Mouse (Mus musculus) neural tube, embryonic 14.5 days (tissue): ENCODE measurements around the gene CN725425. TPM values are rescaled to one million over a fixed set of nuclear protein-coding genes. Genes with fewer than 3 reads are reported as not detected.

Experiments
- ATAC-seq: fragments of 200-750 bp; cut with Nextera tagmentation; 2 replicates; pipeline ENCODE4 v1.8.0; 2017; ENCODE audit warnings: low read depth, mild to moderate bottlenecking, moderate TSS enrichment, moderate library complexity
- H3K27ac ChIP-seq: fragments of 300-500 bp; sonication (generic); 2 replicates; pipeline ENCODE4 v1.5.1; 2014; ENCODE audit warnings: low read depth, mild to moderate bottlenecking, control low read depth, low read length, moderate library complexity, mixed read lengths
- H3K27me3 ChIP-seq: fragments of 300-500 bp; sonication (generic); 2 replicates; pipeline ENCODE4 v1.6.1; 2014; ENCODE audit warnings: low read length; ENCODE audit not compliant: control insufficient read depth, insufficient read depth
- H3K36me3 ChIP-seq: fragments of 300-500 bp; sonication (generic); 2 replicates; pipeline ENCODE4 v1.6.1; 2014; ENCODE audit warnings: low read length, mixed read lengths; ENCODE audit not compliant: control insufficient read depth, insufficient read depth
- H3K4me1 ChIP-seq: fragments of 300-500 bp; sonication (generic); 2 replicates; pipeline ENCODE4 v1.6.1; 2014; ENCODE audit warnings: low read length; ENCODE audit not compliant: control insufficient read depth, insufficient read depth
- H3K4me2 ChIP-seq: fragments of 300-500 bp; sonication (generic); 2 replicates; pipeline ENCODE4 v1.6.1; 2014; ENCODE audit warnings: mild to moderate bottlenecking, low read depth, low read length, control low read depth
- H3K4me3 ChIP-seq: fragments of 300-500 bp; sonication (generic); 2 replicates; pipeline ENCODE4 v1.5.1; 2014; ENCODE audit warnings: low read depth, low read length, control low read depth, mixed read lengths
- H3K9ac ChIP-seq: fragments of 300-500 bp; sonication (generic); replicated peaks from 2 replicates; pipeline ENCODE4 v1.6.1; 2014; ENCODE audit warnings: low read depth, mild to moderate bottlenecking, control low read depth, low read length, mixed read lengths
- H3K9me3 ChIP-seq: fragments of 300-500 bp; sonication (generic); 2 replicates; pipeline ENCODE4 v1.6.1; 2016; ENCODE audit warnings: low read length; ENCODE audit not compliant: control insufficient read depth
- WGBS: fragments of 180-500 bp; shearing (Covaris S2); extraction: QIAGEN DNeasy Blood & Tissue Kit; methylation state at CpG from one replicate; pipeline ENCODE4 v1.1.7; 2014; 5-methylcytosine and 5-hydroxymethylcytosine counted together
- polyA plus RNA-seq: library from polyadenylated mRNA; unstranded; fragments of >200 nt; fragmentation: Nextera tagmentation; extraction: Ambion mirVana; gene quantifications from 2 replicates; pipeline ENCODE4 v1.2.1, GENCODE M21; 2014

Gene CN725425
- polyA plus RNA-seq, 1 experiment from 2014 or later, result not detected

DNA sequence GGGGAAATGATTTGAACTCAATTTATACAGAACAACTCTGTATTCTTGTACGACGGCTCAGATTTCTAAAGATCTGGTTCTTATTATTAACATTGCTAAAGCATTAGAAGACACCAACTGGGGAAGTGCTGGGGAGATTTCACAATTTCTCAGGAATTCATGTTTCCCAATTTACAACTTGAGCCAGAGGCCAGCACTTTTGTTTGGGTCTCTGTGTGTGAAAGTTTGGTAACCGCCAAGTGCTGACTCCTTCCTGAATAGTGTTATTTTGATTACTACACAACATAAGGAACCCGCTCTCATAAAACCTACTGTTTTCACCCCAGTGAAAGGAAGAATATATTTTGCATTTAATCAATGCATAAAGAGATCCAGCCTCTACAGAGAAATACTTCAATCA, 27.1 kb upstream of the CN725425 start:
- Histone ChIP-seq H3K27me3 (no peaks in the 10 kb centered on the region), H3K27ac (no peak overlapping the region), H3K9me3 (no peaks in the 10 kb centered on the region), H3K4me3 (no peak overlapping the region), H3K9ac (no peak overlapping the region), H3K4me1 (no peaks in the 10 kb centered on the region), H3K4me2 (no peak overlapping the region), H3K36me3 (no peaks in the 10 kb centered on the region)
- WGBS, result 77% methylated on average over 4 of the region's 4 CpGs
- ATAC-seq, result no peak

GRCm38 (mm10) chr15:91178656-91179314, 20.5 kb upstream of the CN725425 start:
- WGBS, result 84% methylated on average over 9 of the region's 9 CpGs

DNA sequence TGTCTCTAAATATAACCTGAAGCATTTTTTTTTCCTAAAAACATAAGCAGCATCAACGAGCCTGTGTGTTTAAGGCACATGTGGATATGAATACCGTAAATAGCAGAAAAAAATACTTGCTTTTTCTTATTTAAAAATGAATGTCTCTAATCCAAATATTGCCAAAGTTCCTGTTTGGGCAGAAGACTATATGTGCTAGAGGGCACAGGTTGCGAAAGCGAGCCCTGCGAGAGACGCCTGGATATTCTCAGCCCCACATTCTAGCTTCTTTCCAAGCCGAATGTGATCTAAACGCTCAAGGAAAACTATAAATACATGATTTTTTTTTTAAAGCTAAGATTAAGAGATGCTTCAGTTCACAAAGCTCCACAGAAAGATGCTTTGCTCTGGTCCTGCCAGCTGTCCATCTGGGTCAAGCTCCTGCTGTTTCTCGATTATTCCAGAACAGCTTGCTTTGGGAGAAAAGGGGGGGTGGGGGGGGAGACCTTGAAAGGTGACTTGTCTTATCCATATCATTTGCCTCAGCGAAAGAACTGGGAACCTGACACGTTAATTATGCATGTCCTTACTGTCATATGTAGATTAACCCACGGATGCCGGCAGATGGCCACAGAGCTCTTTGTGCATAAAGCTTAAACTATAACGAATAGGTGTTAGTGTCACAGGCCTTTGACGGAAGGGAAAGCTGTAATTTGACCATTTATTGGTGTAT, 19.2 kb upstream of the CN725425 start:
- H3K4me3 ChIP-seq, result no peak overlapping the region
- H3K9ac ChIP-seq, result no peak overlapping the region
- no peak overlapping the region for H3K4me2 ChIP-seq
- no peaks in the 10 kb centered on the region for H3K36me3 ChIP-seq
- no peaks in the 10 kb centered on the region for H3K4me1 ChIP-seq
- no peak overlapping the region for H3K27ac ChIP-seq
- no peaks in the 10 kb centered on the region for H3K9me3 ChIP-seq
- no peak for ATAC-seq
- no peaks in the 10 kb centered on the region for H3K27me3 ChIP-seq
- WGBS, result 61% methylated on average over 15 of the region's 15 CpGs

More at GRCm38 (mm10) chr15:91178656-91179314, 20.5 kb upstream of the CN725425 start:
- ATAC-seq, result no peak
- Histone ChIP-seq H3K36me3 (no peaks in the 10 kb centered on the region), H3K9ac (no peak overlapping the region), H3K27ac (no peak overlapping the region), H3K4me1 (no peaks in the 10 kb centered on the region), H3K27me3 (no peaks in the 10 kb centered on the region), H3K4me3 (no peak overlapping the region), H3K4me2 (no peak overlapping the region), H3K9me3 (no peaks in the 10 kb centered on the region)

DNA sequence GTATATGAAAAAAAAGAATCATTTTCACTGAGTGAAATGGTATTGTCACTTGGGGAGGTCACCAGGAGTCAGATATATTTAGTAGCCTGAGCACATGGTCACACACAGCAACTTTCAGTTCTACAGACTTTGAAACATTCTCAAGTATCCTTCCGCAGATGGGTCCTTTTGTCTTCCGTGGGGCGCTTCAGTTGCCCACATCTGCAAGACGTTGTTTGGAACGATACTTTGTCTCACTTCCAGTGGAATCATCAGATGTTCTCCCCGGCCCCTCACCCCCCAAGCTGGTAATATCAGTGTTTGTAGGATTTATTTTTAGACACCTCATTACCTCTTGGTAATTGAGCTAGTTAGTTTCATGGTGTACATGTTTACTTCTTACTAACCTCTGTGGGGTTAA, 12.9 kb upstream of the CN725425 start:
- Histone ChIP-seq H3K27ac (no peak overlapping the region), H3K36me3 (no peaks in the 10 kb centered on the region), H3K9ac (no peak overlapping the region), H3K9me3 (no peaks in the 10 kb centered on the region), H3K4me2 (no peak overlapping the region), H3K4me1 (peaks cover 15% of the 10 kb centered on the region), H3K4me3 (no peak overlapping the region), H3K27me3 (no peaks in the 10 kb centered on the region)
- WGBS, result 76% methylated on average over 6 of the region's 6 CpGs
- ATAC-seq, result no peak

GRCm38 (mm10) chr15:91190026-91190425, 9.3 kb upstream of the CN725425 start:
- H3K9ac ChIP-seq, result peak overlapping the region; percentile 43; the same call in 1 of the 2 replicates
- H3K27me3 ChIP-seq, result 0 out of 2 replicates have a peak, but pooled peaks cover 2% of the 10 kb centered on the region
- H3K27ac ChIP-seq, result no peak overlapping the region
- peak overlapping the region; percentile 46 for H3K4me3 ChIP-seq
- H3K9me3 ChIP-seq, result no peaks in the 10 kb centered on the region
- 13% methylated on average over 4 of the region's 4 CpGs for WGBS
- no peak for ATAC-seq
- peak overlapping the region; percentile 84 for H3K4me2 ChIP-seq
- no peaks in the 10 kb centered on the region for H3K36me3 ChIP-seq
- H3K4me1 ChIP-seq, result peaks cover 15% of the 10 kb centered on the region

DNA sequence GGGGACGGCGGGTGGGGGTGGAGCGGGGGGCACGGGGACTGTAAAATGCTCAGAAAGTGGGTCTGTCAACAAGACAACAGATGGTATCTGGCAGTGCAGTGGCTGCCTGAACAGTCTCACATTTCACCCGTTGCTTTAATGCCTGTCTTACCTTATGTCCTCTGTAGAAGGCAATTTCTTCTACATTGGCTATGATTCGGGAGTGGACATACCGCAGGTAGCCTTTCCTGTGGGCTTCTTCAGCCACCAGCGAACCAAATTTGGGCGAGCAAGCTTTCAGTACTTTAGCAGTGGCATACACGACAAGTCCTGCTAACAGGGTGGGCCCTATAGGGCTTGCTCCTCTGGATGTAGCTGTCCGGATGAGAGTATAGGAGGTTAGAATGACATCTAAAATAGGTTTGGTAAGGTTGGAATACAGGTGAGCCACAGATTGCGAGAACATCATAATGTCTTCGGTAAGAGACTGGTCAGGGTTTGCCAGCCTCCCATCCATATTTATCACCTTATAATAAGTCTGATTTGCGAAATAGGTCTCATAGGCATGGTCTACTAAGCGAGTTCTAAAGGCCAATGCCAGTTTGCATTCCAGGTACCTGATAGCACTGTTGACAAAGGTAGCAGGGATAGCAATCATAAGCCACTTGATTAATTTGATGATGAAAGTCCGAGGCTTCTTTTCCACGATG, 8.6 kb upstream of the CN725425 start:
- Histone ChIP-seq H3K27me3 (0 out of 2 replicates have a peak, but pooled peaks cover 2% of the 10 kb centered on the region), H3K4me1 (peaks cover 15% of the 10 kb centered on the region), H3K9me3 (no peaks in the 10 kb centered on the region), H3K36me3 (no peaks in the 10 kb centered on the region), H3K27ac (peak overlapping the region; percentile 75), H3K9ac (peak overlapping the region; percentile 43; the same call in 1 of the 2 replicates), H3K4me3 (peak overlapping the region; percentile 46), H3K4me2 (peak overlapping the region; percentile 84)
- 29% methylated on average over 17 of the region's 17 CpGs for WGBS
- ATAC-seq, result no peak

- Histone ChIP-seq H3K27me3 (0 out of 2 replicates have a peak, but pooled peaks cover 2% of the 10 kb centered on the region), H3K4me3 (peak within 1 kb of the TSS; percentile 46), H3K9me3 (no peaks in the 10 kb centered on the region), H3K4me1 (peaks cover 15% of the 10 kb centered on the region), H3K9ac (peak within 1 kb of the TSS; percentile 43), H3K4me2 (peak within 1 kb of the TSS; percentile 84), H3K36me3 (no peaks in the 10 kb centered on the region), H3K27ac (peak within 1 kb of the TSS; percentile 75)
- under 1% methylated on average over 22 of the region's 22 CpGs for WGBS
- peak; percentile 96 for ATAC-seq
Measured at GRCm38 (mm10) chr15:91191412-91192222, 7.7 kb upstream of the CN725425 start, which contains the start of gene Abcd2. Gene Abcd2 (minus strand): TSS chr15:91191799.

DNA sequence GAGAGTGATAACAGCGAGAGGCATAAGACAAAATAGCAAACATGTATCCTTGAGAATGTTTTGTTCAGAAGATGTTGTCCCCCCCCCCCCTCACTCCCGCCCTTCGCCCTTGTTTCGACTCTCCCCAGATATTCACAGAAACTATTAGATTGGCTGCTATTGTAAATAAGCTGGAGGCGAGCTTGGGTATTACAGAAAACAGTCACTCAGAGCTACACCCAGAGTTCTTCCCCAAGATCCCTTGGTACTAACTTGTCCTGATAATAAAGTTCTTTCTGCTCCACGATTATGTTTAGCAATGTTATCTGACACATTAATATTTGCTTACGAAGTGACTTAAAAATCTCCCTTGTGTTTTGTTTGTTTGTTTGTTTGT, 7.1 kb upstream of the CN725425 start:
- H3K36me3 ChIP-seq, result no peaks in the 10 kb centered on the region
- peak overlapping the region; percentile 46 for H3K4me3 ChIP-seq
- H3K4me2 ChIP-seq, result peak overlapping the region; percentile 84
- ATAC-seq, result peak; percentile 41; the same call in 1 of the 2 replicates
- peaks cover 15% of the 10 kb centered on the region for H3K4me1 ChIP-seq
- 0 out of 2 replicates have a peak, but pooled peaks cover 2% of the 10 kb centered on the region for H3K27me3 ChIP-seq
- H3K9ac ChIP-seq, result no peak overlapping the region; the same call in 1 of the 2 replicates
- peak overlapping the region; percentile 75; the same call in 1 of the 2 replicates for H3K27ac ChIP-seq
- 13% methylated on average over 7 of the region's 7 CpGs for WGBS
- H3K9me3 ChIP-seq, result no peaks in the 10 kb centered on the region
